Mouse (Mus musculus): ENCODE measurements around the gene Foxq1. TPM values are rescaled to one million over a fixed set of nuclear protein-coding genes. Genes with fewer than 3 reads are reported as not detected.

Foxq1 gene
- polyA plus RNA-seq, 1 experiment: 2.1 TPM

GRCm38 (mm10) chr13:31556964-31557767, 1.2 kb downstream of the Foxq1 start:
- Histone ChIP-seq H3K27ac (ENCODE audit: control insufficient read depth, insufficient read depth, low read length) (no peak overlapping the region), H3K4me3 (ENCODE audit: control insufficient read depth, insufficient read depth, low read length) (peak overlapping the region; percentile 28), H3K4me1 (replicated peaks; ENCODE audit: control insufficient read depth, insufficient read depth, low read length) (peaks cover 9% of the 10 kb centered on the region; the same call in 1 of the 2 replicates), H3K36me3 (ENCODE audit: control insufficient read depth, insufficient read depth, low read length) (no peaks in the 10 kb centered on the region), H3K27me3 (ENCODE audit: control insufficient read depth, insufficient read depth, low read length) (peaks cover 10% of the 10 kb centered on the region; the same call in 1 of the 2 replicates)
- 7% methylated on average over 24 of the region's 24 CpGs for WGBS
- no peak for DNase-seq
- TF ChIP-seq POLR2A (IDR thresholded peaks at IDR 0.05; ENCODE audit: control insufficient read depth, extremely low read depth, insufficient read depth, low read length, poor library complexity) (no peak), CTCF (IDR thresholded peaks at IDR 0.05; ENCODE audit: borderline replicate concordance, control insufficient read depth, extremely low read depth, insufficient read depth, low read length, poor library complexity) (no peak)

GRCm38 (mm10) chr13:31557768-31558520, 2.0 kb downstream of the Foxq1 start:
- under 1% methylated on average over 73 of the region's 73 CpGs for WGBS
- no peaks in the 10 kb centered on the region for H3K36me3 ChIP-seq (ENCODE audit: control insufficient read depth, insufficient read depth, low read length)
- peaks cover 10% of the 10 kb centered on the region; the same call in 1 of the 2 replicates for H3K27me3 ChIP-seq (ENCODE audit: control insufficient read depth, insufficient read depth, low read length)
- H3K27ac ChIP-seq (ENCODE audit: control insufficient read depth, insufficient read depth, low read length): no peak overlapping the region
- peak overlapping the region; percentile 28 for H3K4me3 ChIP-seq (ENCODE audit: control insufficient read depth, insufficient read depth, low read length)
- TF ChIP-seq CTCF (IDR thresholded peaks at IDR 0.05; ENCODE audit: borderline replicate concordance, control insufficient read depth, extremely low read depth, insufficient read depth, low read length, poor library complexity) (no peak), POLR2A (IDR thresholded peaks at IDR 0.05; ENCODE audit: control insufficient read depth, extremely low read depth, insufficient read depth, low read length, poor library complexity) (no peak)
- DNase-seq: peak; percentile 8
- H3K4me1 ChIP-seq (replicated peaks; ENCODE audit: control insufficient read depth, insufficient read depth, low read length): peaks cover 9% of the 10 kb centered on the region; the same call in 1 of the 2 replicates

GRCm38 (mm10) chr13:31558521-31559418, 2.8 kb downstream of the Foxq1 start, which contains the start of gene A530084C06Rik:
Gene A530084C06Rik, minus strand, starts transcription at chr13:31559333.
- Histone ChIP-seq H3K4me3 (ENCODE audit: control insufficient read depth, insufficient read depth, low read length) (peak within 1 kb of the TSS; percentile 28), H3K36me3 (ENCODE audit: control insufficient read depth, insufficient read depth, low read length) (no peaks in the 10 kb centered on the region), H3K27me3 (ENCODE audit: control insufficient read depth, insufficient read depth, low read length) (peaks cover 10% of the 10 kb centered on the region; the same call in 1 of the 2 replicates), H3K27ac (ENCODE audit: control insufficient read depth, insufficient read depth, low read length) (no peak within 1 kb of the TSS), H3K4me1 (replicated peaks; ENCODE audit: control insufficient read depth, insufficient read depth, low read length) (peaks cover 9% of the 10 kb centered on the region; the same call in 1 of the 2 replicates)
- DNase-seq: no peak
- 2% methylated on average over 86 of the region's 88 CpGs for WGBS
- no peak for TF ChIP-seq POLR2A (IDR thresholded peaks at IDR 0.05; ENCODE audit: control insufficient read depth, extremely low read depth, insufficient read depth, low read length, poor library complexity)
- no peak for TF ChIP-seq CTCF (IDR thresholded peaks at IDR 0.05; ENCODE audit: borderline replicate concordance, control insufficient read depth, extremely low read depth, insufficient read depth, low read length, poor library complexity)

- TF ChIP-seq CTCF (IDR thresholded peaks at IDR 0.05; ENCODE audit: borderline replicate concordance, control insufficient read depth, extremely low read depth, insufficient read depth, low read length, poor library complexity): peak; percentile 87
- TF ChIP-seq POLR2A (IDR thresholded peaks at IDR 0.05; ENCODE audit: control insufficient read depth, extremely low read depth, insufficient read depth, low read length, poor library complexity): 0 out of 2 replicates have a peak, but pooled peaks have one; percentile 19
- Histone ChIP-seq H3K4me3 (ENCODE audit: control insufficient read depth, insufficient read depth, low read length) (peak overlapping the region; percentile 28; the same call in 1 of the 2 replicates), H3K27me3 (ENCODE audit: control insufficient read depth, insufficient read depth, low read length) (peaks cover 10% of the 10 kb centered on the region; the same call in 1 of the 2 replicates), H3K36me3 (ENCODE audit: control insufficient read depth, insufficient read depth, low read length) (no peaks in the 10 kb centered on the region), H3K4me1 (replicated peaks; ENCODE audit: control insufficient read depth, insufficient read depth, low read length) (peaks cover 9% of the 10 kb centered on the region; the same call in 1 of the 2 replicates), H3K27ac (ENCODE audit: control insufficient read depth, insufficient read depth, low read length) (no peak overlapping the region)
- 3% methylated on average over 92 of the region's 92 CpGs for WGBS
- DNase-seq: peak; percentile 46
Measured at GRCm38 (mm10) chr13:31559419-31560144, 3.6 kb downstream of the Foxq1 start.

DNA sequence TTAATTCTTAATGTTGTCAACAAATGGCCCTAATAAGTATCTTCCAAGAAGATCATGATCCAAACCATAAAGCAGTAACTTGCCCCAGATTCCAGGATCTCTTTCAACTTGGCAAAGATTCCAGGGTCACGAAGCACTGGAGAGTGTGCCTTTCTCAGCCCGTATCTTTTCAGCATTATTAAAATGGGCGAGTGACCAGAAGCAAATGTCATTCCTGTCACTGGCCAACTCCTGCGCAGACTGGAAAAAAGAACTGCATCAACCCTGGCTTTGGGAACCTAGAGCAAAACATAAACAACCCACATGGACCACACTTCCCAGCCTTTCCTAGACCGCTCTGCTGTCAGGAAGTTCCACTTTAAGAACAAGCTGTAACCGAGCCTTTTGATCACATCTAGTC, 8.5 kb downstream of the Foxq1 start:
- Histone ChIP-seq H3K36me3 (ENCODE audit: control insufficient read depth, insufficient read depth, low read length) (no peaks in the 10 kb centered on the region), H3K4me1 (replicated peaks; ENCODE audit: control insufficient read depth, insufficient read depth, low read length) (no peaks in the 10 kb centered on the region; the same call in 1 of the 2 replicates), H3K27me3 (ENCODE audit: control insufficient read depth, insufficient read depth, low read length) (no peaks in the 10 kb centered on the region), H3K27ac (ENCODE audit: control insufficient read depth, insufficient read depth, low read length) (no peak overlapping the region), H3K4me3 (ENCODE audit: control insufficient read depth, insufficient read depth, low read length) (no peak overlapping the region)
- DNase-seq: no peak
- no peak for TF ChIP-seq CTCF (IDR thresholded peaks at IDR 0.05; ENCODE audit: borderline replicate concordance, control insufficient read depth, extremely low read depth, insufficient read depth, low read length, poor library complexity)
- no peak for TF ChIP-seq POLR2A (IDR thresholded peaks at IDR 0.05; ENCODE audit: control insufficient read depth, extremely low read depth, insufficient read depth, low read length, poor library complexity)
- 39% methylated on average over 6 of the region's 6 CpGs for WGBS

Data from thymus, adult 2 months (tissue).